Mouse (Mus musculus) cerebellum, adult 2 months (tissue): Measurements from ENCODE around the gene Nmnat2. TPM values are rescaled to one million over a fixed set of nuclear protein-coding genes. Genes with fewer than 3 reads are reported as not detected.
A peak's percentile ranks its signal among the peaks of the same experiment; 100 is the strongest.
"Not testable (repeated sequence)": the region's sequence is repeated elsewhere in the genome, so short reads cannot be mapped to it uniquely, and the experiment has no call there.

Experiments
- DNase-seq, 2 experiments: peaks; one replicate each; pipeline ENCODE4 v3.0.0; 2021
- H3K27ac ChIP-seq: fragments of 200-500 bp; 2 replicates; pipeline ENCODE4 v1.5.1; 2012; ENCODE audit warnings: low read length, control low read depth, inconsistent platforms; ENCODE audit not compliant: insufficient read depth
- H3K27me3 ChIP-seq: fragments of 200-500 bp; 2 replicates; pipeline ENCODE4 v1.6.1; 2012; ENCODE audit warnings: inconsistent platforms, mild to moderate bottlenecking, low read length, moderate library complexity; ENCODE audit not compliant: control insufficient read depth, insufficient read depth
- H3K4me1 ChIP-seq: fragments of 200-500 bp; 2 replicates; pipeline ENCODE4 v1.6.1; 2011; ENCODE audit warnings: low read length; ENCODE audit not compliant: control insufficient read depth, insufficient read depth
- H3K4me3 ChIP-seq: fragments of 200-500 bp; replicated peaks from 2 replicates; pipeline ENCODE3; 2011; ENCODE audit warnings: mild to moderate bottlenecking, low read depth, low read length, control low read depth; ENCODE audit not compliant: insufficient read depth
- CTCF ChIP-seq: fragments of 200-500 bp; IDR thresholded peaks from 2 replicates; pipeline ENCODE4 v1.5.1; 2011; ENCODE audit warnings: low read depth, mild to moderate bottlenecking, control low read depth, low read length, moderate library complexity, borderline replicate concordance; ENCODE audit not compliant: insufficient read depth
- POLR2A ChIP-seq: fragments of 200-500 bp; IDR thresholded peaks from 2 replicates; pipeline ENCODE4 v1.6.1; 2011; ENCODE audit warnings: low read length, control low read depth, borderline replicate concordance; ENCODE audit not compliant: insufficient read depth
- WGBS: fragments of 180-500 bp; shearing (Covaris S2); methylation state at CpG from one replicate; pipeline ENCODE4 v1.1.7; 2018; 5-methylcytosine and 5-hydroxymethylcytosine counted together
- polyA plus RNA-seq: library from polyadenylated mRNA; depleted of rRNA; stranded (reverse); fragments of >200 nt; gene quantifications from 2 replicates; pipeline ENCODE4 v1.2.3, GENCODE M21; 2012

The Nmnat2 gene
- polyA plus RNA-seq, 1 experiment, result 120 TPM

DNA sequence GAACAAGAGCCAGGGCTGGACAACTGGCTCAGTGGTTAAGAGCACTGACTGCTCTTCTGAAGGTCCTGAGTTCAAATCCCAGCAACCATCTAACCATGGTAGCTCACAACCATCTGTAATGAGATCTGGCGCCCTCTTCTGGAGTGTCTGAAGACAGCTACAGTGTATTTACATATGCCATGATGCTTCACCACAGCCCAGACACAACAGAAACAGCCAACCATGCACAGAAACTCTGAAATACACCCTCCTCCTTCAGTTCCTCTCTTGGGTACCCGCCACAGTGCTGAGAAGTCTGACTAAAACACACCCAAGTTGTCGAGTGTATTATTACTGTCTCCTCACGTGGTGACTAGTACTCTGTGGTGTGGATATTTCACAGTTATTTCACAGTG, 111.6 kb downstream of the Nmnat2 start:
- H3K4me1 ChIP-seq, result peaks cover 29% of the 10 kb centered on the region
- 81% methylated on average over 4 of the region's 4 CpGs for WGBS

DNA sequence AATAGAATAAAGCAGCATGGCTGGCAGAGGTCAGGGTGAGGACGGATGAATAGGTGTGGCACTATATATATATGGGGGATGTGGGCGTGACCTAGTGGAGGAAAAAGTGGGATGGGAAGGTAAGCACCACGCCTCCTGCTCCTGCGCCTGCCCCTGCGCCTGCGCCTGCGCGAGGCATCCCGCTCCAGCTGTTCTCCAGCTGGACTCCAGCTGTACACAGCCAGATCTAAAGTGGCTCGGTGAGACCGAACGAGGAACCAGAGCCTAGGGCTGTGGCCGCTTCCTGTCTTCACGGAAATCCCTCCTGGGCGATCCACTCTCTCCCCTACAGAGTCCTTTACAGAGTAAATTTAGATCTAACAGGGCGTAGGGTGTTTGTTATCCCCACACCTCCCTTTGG, 116.8 kb downstream of the Nmnat2 start:
- H3K27ac ChIP-seq, result no peak overlapping the region
- H3K27me3 ChIP-seq, result no peaks in the 10 kb centered on the region
- TF ChIP-seq POLR2A (no peak), CTCF (no peak)
- WGBS, result 84% methylated on average over 16 of the region's 16 CpGs
- H3K4me3 ChIP-seq, result no peak overlapping the region
- H3K4me1 ChIP-seq, result peaks cover 8% of the 10 kb centered on the region; the same call in 1 of the 2 replicates
- DNase-seq, result no peak

More for the DNA sequence above, 111.6 kb downstream of the Nmnat2 start:
- DNase-seq, result no peak
- H3K27me3 ChIP-seq, result no peaks in the 10 kb centered on the region
- no peak overlapping the region for H3K4me3 ChIP-seq
- peak overlapping the region; percentile 15; the same call in 1 of the 2 replicates for H3K27ac ChIP-seq
- TF ChIP-seq CTCF, result peak; percentile 22; the same call in 1 of the 2 replicates
- TF ChIP-seq POLR2A, result no peak

DNA sequence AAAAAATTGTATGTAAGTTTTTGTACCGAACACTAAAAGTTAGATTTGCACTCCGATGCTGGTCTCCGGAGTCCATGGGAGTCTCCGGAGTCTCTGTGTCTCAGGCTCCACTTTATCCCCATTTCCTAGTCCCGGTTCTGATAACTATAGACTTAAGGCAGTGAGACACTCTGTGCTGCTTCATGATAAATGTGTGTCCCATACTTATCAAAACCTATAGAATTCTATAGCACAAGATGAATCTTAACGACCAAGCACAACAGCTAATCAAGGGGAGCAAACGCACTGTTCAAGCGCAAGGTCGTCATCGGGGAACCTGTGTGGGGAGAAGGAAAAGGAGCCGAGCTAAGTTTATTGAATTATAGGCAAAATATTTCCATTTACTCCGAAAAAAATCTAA, 117.2 kb downstream of the Nmnat2 start:
- TF ChIP-seq POLR2A, result no peak
- no peak for TF ChIP-seq CTCF

DNA sequence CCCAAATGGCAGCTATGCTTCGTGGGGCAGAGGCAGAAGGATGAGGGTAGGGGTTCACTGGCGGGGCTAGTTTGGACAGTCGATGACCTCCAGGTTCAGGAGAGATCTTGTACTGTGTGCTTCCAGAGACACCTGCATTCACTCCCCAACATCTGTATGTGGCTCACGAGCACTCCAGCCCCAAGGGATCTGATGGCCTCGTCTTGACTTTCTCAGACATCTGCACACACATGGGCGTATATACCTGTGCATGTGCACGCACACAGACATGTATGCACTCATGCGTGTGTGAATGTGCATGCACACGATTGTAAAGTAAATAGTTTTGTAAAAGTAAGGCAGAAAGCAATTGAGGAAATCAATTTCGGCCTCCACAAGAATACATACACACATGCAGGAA, 117.9 kb downstream of the Nmnat2 start:
- TF ChIP-seq POLR2A, result no peak
- 82% methylated on average over 10 of the region's 10 CpGs for WGBS
- H3K4me1 ChIP-seq, result peaks cover 9% of the 10 kb centered on the region
- H3K4me3 ChIP-seq, result no peak overlapping the region
- no peak for DNase-seq
- H3K27me3 ChIP-seq, result no peaks in the 10 kb centered on the region
- no peak overlapping the region for H3K27ac ChIP-seq

More for the DNA sequence above, 117.2 kb downstream of the Nmnat2 start:
- no peaks in the 10 kb centered on the region for H3K27me3 ChIP-seq
- no peak for DNase-seq
- peaks cover 8% of the 10 kb centered on the region; the same call in 1 of the 2 replicates for H3K4me1 ChIP-seq
- no peak overlapping the region for H3K4me3 ChIP-seq
- H3K27ac ChIP-seq, result no peak overlapping the region
- WGBS, result 81% methylated on average over 12 of the region's 12 CpGs

DNA sequence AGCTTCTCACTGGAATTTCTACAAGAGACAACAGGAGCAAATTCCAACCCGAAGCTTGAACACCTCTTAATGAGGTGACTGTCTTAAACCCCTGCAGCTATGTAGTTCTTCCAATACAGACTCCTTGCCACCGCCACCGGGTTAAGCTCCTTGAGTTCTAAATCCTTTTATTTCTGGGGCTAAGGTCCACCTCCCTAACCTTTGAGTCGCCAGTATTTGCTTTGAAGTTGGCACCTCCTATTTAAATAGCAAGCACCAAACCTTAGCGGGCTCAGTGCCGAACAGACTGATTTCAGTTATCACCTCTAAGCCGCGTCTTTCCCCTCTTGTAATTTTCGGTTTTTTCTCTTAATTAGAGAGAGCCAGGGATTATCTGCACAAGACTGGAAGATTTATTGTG, 118.6 kb downstream of the Nmnat2 start:
- Histone ChIP-seq H3K4me1 (peaks cover 10% of the 10 kb centered on the region), H3K27me3 (no peaks in the 10 kb centered on the region), H3K27ac (no peak overlapping the region), H3K4me3 (no peak overlapping the region)
- WGBS, result 61% methylated on average over 9 of the region's 9 CpGs
- TF ChIP-seq CTCF (no peak), POLR2A (no peak)
- DNase-seq, result no peak

DNA sequence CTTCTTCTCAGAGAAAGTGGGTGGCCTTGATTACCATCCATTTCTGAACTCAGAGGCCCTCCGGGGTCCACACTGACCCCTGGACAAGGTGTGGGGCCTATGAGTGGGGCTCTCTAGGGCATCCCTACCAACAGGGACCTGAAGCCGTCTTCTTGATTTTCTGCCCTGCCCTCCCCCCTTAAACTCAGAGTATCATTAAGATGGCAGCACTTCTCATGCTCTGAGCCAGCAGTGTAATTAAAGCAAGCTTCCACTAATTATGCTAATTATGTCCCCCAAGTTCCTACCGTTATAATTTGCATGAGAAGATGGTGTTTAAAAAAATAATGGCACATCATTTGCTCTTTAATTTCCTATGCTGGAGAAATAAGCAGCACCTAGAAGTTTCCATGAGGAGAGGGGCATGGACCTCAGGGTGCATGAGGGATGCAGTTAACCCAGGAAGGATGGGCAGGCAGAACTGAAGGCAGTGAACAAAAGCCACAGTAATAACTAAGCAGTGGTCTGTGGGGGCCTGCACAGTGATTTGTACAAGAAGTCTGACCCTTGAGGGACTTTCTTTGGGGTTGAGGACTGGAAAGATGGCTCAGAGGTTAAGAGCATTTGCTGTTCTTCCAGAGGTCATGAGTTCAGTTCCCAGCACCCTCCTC, 120.4 kb downstream of the Nmnat2 start:
- peaks cover 6% of the 10 kb centered on the region for H3K4me1 ChIP-seq
- TF ChIP-seq CTCF (no peak), POLR2A (no peak)
- H3K27ac ChIP-seq, result no peak overlapping the region
- no peaks in the 10 kb centered on the region for H3K27me3 ChIP-seq
- whole genome bisulfite sequencing, result 55% methylated on average over 3 of the region's 3 CpGs
- no peak for DNase-seq
- H3K4me3 ChIP-seq, result no peak overlapping the region

DNA sequence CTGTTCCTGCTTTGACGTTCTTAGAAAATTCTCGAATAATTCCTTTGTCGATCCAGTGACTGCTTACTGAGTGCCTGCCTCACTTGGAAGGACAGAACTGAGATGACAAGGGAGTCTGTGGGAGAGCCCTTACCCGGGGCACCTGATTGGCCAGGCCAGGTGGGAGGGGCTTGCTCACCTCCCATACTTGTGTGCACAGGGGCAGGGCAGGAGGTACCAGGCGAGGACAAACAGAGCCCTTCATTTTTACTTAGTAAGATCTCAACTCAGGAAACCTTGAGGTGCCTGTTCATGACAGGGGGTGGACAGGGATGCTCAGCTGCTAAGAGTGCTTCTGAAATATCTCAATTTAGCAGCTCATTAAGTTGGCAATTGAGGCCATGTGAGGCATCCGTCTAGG, 121.2 kb downstream of the Nmnat2 start:
- WGBS, result 42% methylated on average over 6 of the region's 6 CpGs
- Histone ChIP-seq H3K4me1 (peaks cover 6% of the 10 kb centered on the region), H3K27ac (no peak overlapping the region), H3K4me3 (no peak overlapping the region), H3K27me3 (no peaks in the 10 kb centered on the region)
- no peak for DNase-seq
- TF ChIP-seq CTCF, result no peak
- no peak for TF ChIP-seq POLR2A

DNA sequence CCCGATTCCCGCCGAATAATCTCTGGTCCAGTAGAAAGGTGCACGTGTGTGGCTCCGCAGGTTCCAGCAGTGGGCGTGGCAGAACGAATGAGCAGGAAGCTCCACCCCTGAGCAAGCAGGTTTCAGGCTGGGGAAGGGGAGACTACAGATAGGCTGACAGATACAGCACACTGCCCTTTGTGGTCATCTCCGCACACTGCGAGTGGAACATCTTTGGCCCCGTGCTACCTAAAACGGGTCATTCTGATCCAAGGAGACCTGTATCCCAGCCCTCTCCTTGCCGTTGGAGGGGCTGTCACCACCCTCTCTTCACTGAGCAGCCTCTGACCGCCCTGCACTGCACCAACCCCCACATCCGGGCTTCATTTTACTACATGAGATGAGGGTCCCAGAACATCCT, 128.4 kb downstream of the Nmnat2 start:
- WGBS, result 94% methylated on average over 9 of the region's 14 CpGs
- H3K27me3 ChIP-seq, DNase-seq, H3K4me3 ChIP-seq: not testable (repeated sequence)
- Histone ChIP-seq H3K27ac (peak overlapping the region; percentile 89), H3K4me1 (peaks cover 21% of the 10 kb centered on the region)
